Mouse (Mus musculus): Measurements from ENCODE around the gene Cldn4. TPM values are rescaled to one million over a fixed set of nuclear protein-coding genes. Genes with fewer than 3 reads are reported as not detected.

Gene Cldn4
- total and polyA plus RNA-seq, 2 experiments from 2014 or later = not detected

DNA sequence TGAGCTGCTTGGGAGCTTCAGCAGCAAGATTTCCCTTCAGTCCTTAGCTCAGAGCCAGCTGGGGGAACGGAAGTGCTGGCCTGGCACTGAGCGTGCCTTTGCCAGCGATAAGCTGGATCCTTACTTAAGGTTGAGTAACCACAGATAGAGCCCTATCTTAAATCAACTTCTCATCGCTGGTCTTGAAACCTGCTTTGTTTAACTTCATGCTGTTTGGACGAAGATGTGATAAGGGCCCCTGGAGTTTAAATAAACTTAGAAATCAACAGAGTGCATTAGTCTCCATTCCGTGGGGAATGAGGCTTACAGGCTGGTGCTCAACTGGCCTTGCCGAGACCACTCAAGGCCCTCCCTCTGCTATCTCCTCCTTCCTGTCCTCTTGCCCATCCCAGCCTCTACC, 27.6 kb upstream of the Cldn4 start:
- TF ChIP-seq CTCF (IDR thresholded peaks at IDR 0.05; ENCODE audit: low read depth) = no peak
- Histone ChIP-seq H3K4me2 (ENCODE audit: low read depth, low read length) (no peak overlapping the region), H3K4me3 (ENCODE audit: low read length) (no peak overlapping the region), H3K36me3 (ENCODE audit: insufficient read depth, low read length) (no peaks in the 10 kb centered on the region), H3K4me1 (ENCODE audit: insufficient read depth, low read length) (no peaks in the 10 kb centered on the region), H3K9ac (replicated peaks; ENCODE audit: low read length) (no peak overlapping the region), H3K9me3 (ENCODE audit: low read length) (no peaks in the 10 kb centered on the region), H3K27me3 (ENCODE audit: insufficient read depth, low read length) (no peaks in the 10 kb centered on the region), H3K27ac (no peak overlapping the region)
- DNase-seq (ENCODE audit: low spot score) (no peak), ATAC-seq (no peak)
- 55% methylated on average over 7 of the region's 7 CpGs for WGBS

DNA sequence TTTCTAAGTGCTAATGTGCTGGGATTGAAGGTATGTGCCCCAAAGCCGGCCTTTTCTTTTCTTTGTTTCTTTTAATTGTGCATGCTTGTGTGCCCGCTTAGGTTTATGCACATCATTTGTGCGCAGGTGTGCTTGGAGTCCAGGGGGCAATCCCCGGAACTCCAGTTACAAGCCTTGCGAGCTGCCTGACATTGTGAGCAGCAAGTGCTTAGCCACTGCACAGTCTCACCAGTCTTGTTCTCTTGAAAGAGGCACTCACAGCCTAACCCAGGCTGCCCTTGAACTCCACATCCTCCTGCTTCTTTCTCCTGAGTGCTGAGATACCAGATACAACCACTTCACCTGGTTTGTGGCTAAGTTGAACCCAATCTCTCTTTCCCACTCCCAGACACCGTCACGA, 26.8 kb upstream of the Cldn4 start:
- Histone ChIP-seq H3K9ac (replicated peaks; ENCODE audit: low read length) (no peak overlapping the region), H3K36me3 (ENCODE audit: insufficient read depth, low read length) (no peaks in the 10 kb centered on the region), H3K27me3 (ENCODE audit: insufficient read depth, low read length) (no peaks in the 10 kb centered on the region), H3K27ac (no peak overlapping the region), H3K9me3 (ENCODE audit: low read length) (no peaks in the 10 kb centered on the region), H3K4me2 (ENCODE audit: low read depth, low read length) (no peak overlapping the region), H3K4me3 (ENCODE audit: low read length) (no peak overlapping the region), H3K4me1 (ENCODE audit: insufficient read depth, low read length) (no peaks in the 10 kb centered on the region)
- TF ChIP-seq CTCF (IDR thresholded peaks at IDR 0.05; ENCODE audit: low read depth) = no peak
- no peak for ATAC-seq
- no peak for DNase-seq (ENCODE audit: low spot score)
- WGBS = 88% methylated on average over 7 of the region's 7 CpGs

DNA sequence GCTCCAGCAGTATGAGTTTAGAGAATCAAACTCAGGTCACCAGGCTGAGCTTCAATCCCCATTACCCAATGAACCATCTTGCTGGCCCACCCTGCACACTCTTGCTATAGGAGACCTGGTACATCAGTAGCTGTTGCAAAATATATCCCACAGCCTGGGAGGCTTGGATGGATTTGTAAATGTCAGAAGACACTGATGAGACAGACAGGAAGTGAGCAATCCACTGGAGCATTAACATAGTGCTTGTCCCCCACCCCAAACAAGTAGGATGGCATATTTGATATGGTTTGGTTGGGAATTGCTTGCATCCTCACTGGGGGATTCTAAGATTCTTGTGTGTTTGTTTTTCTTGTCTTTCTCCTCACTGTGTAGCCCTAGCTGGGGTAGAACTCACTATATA, 26.3 kb upstream of the Cldn4 start:
- Histone ChIP-seq H3K36me3 (ENCODE audit: insufficient read depth, low read length) (no peaks in the 10 kb centered on the region), H3K27ac (no peak overlapping the region)
- ATAC-seq = no peak

DNA sequence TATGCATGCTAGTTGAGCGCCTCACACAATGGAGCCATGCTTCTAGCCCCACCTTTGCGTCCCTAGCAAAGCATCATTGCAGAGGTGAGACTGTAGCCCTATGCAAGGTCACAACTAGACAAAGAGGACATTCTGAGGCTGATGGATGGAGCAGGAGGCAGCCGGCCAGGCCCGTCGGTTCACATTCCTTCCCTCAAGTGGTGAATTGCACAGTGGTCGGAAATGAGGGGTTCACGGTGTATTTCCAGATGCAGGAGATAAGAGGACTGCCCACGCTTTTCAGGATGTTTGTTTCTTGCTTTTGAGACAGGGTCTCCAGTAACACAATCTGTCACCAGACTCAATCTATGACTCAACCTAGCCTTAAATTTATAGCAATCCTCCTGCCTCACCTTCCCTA, 23.9 kb upstream of the Cldn4 start:
- Histone ChIP-seq H3K9ac (replicated peaks; ENCODE audit: low read length) (no peak overlapping the region), H3K4me2 (ENCODE audit: low read depth, low read length) (no peak overlapping the region), H3K9me3 (ENCODE audit: low read length) (no peaks in the 10 kb centered on the region), H3K27ac (no peak overlapping the region), H3K4me3 (ENCODE audit: low read length) (no peak overlapping the region), H3K27me3 (ENCODE audit: insufficient read depth, low read length) (no peaks in the 10 kb centered on the region), H3K4me1 (ENCODE audit: insufficient read depth, low read length) (peaks cover 4% of the 10 kb centered on the region; the same call in 1 of the 2 replicates), H3K36me3 (ENCODE audit: insufficient read depth, low read length) (no peaks in the 10 kb centered on the region)
- no peak for TF ChIP-seq CTCF (IDR thresholded peaks at IDR 0.05; ENCODE audit: low read depth)
- DNase-seq (ENCODE audit: low spot score) = no peak
- WGBS = 77% methylated on average over 8 of the region's 8 CpGs
- ATAC-seq = no peak

More for the DNA sequence above, 26.3 kb upstream of the Cldn4 start:
- Histone ChIP-seq H3K4me3 (ENCODE audit: low read length) (no peak overlapping the region), H3K27me3 (ENCODE audit: insufficient read depth, low read length) (no peaks in the 10 kb centered on the region), H3K4me1 (ENCODE audit: insufficient read depth, low read length) (no peaks in the 10 kb centered on the region), H3K9ac (replicated peaks; ENCODE audit: low read length) (no peak overlapping the region), H3K4me2 (ENCODE audit: low read depth, low read length) (no peak overlapping the region), H3K9me3 (ENCODE audit: low read length) (no peaks in the 10 kb centered on the region)
- TF ChIP-seq CTCF (IDR thresholded peaks at IDR 0.05; ENCODE audit: low read depth) = no peak
- no peak for DNase-seq (ENCODE audit: low spot score)

DNA sequence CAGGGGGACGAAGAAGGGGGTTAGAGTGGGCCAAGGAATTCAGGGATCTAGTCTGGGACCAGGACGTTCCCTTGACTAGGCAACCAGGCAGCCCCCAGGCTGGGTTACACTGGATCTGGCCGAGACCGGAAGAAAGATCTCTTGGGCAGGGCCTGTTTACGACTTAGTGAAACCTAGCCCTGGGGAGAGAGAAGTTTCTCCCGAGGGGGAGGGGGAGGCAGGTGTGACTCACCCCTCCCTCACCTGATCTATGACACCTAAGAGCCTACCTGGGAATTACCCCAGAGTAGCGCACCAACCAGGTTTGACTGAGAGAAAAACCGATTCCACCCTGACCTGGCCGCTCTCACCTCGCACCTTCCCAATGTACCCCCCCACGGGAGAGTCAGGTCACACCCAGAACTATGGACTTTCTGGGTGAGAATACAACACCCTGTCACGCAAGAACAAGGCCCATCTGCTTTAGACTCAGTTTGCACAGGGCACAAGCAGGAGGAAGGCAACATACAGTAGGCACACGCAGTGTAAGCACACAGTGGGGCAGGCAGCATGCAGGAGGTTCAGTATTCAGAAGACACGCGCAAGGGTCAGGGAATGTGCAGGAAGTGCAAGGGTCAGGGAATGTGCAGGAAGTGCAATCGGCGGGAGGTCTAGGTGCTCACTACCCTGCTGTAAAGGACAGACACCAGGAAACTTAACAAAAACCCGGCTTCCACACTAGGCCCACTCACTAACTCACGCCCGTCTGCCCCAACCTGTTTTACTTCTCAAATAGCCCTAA, 20.6 kb upstream of the Cldn4 start:
- DNase-seq (ENCODE audit: low spot score) = no peak
- Histone ChIP-seq H3K36me3 (ENCODE audit: insufficient read depth, low read length) (no peaks in the 10 kb centered on the region), H3K9me3 (ENCODE audit: low read length) (no peaks in the 10 kb centered on the region), H3K27ac (no peak overlapping the region), H3K4me3 (ENCODE audit: low read length) (no peak overlapping the region), H3K4me2 (ENCODE audit: low read depth, low read length) (no peak overlapping the region), H3K9ac (replicated peaks; ENCODE audit: low read length) (no peak overlapping the region), H3K27me3 (ENCODE audit: insufficient read depth, low read length) (no peaks in the 10 kb centered on the region), H3K4me1 (ENCODE audit: insufficient read depth, low read length) (peaks cover 4% of the 10 kb centered on the region; the same call in 1 of the 2 replicates)
- 86% methylated on average over 20 of the region's 20 CpGs for WGBS
- no peak for ATAC-seq
- no peak for TF ChIP-seq CTCF (IDR thresholded peaks at IDR 0.05; ENCODE audit: low read depth)

DNA sequence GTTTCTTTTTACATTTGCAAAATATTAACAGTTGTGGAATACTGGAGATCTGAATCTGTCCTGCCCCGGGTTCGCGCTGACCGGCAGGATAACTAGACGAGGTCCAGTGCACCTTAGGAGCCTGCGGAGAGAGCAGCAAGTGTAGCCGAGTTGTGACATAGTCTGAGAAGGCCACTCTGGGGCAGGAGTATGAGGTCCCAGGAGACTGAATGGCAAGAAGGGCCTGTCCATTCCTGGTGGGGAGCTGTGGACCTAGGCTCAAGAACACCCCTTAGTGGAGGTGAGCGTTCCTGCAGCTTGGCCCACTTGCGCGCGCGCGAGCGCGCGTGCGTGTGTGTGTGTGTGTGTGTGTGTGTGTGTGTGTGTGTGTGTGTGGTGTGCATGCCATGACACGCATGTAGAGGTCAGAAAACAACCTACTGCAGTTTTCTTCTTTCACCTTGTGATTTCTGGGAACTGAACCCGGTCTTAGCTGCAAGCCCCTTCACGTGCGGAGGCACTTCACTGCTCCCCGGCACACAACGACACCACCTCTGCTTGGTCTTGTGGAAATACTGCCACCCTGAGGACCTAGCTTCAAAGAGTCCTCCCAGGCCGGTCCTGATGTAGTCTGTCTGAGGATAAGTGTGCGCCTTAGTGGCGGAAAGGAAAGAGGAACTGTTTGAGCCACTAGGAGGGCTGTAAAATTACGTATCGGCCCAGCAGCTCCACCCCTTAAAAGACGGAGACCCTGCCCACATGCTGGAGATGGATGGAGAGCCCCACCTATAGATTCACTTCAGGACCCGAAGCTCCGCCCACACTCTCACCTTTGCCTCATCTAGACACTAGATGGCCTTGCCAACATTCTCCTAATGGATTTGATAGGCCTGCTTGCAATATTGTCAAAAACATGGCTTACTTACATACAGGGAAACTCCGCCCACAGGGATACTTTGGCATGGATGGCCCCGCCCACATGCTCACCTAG, 19.4 kb upstream of the Cldn4 start:
- H3K36me3 ChIP-seq (ENCODE audit: insufficient read depth, low read length) = no peaks in the 10 kb centered on the region

More for the DNA sequence above, 19.4 kb upstream of the Cldn4 start:
- ATAC-seq (peak; percentile 80), DNase-seq (ENCODE audit: low spot score) (peak; percentile 76)
- Histone ChIP-seq H3K4me2 (ENCODE audit: low read depth, low read length) (peak overlapping the region; percentile 54), H3K4me3 (ENCODE audit: low read length) (peak overlapping the region; percentile 23), H3K27me3 (ENCODE audit: insufficient read depth, low read length) (no peaks in the 10 kb centered on the region), H3K27ac (no peak overlapping the region), H3K4me1 (ENCODE audit: insufficient read depth, low read length) (peaks cover 4% of the 10 kb centered on the region; the same call in 1 of the 2 replicates), H3K9ac (replicated peaks; ENCODE audit: low read length) (no peak overlapping the region), H3K9me3 (ENCODE audit: low read length) (no peaks in the 10 kb centered on the region)
- TF ChIP-seq CTCF (IDR thresholded peaks at IDR 0.05; ENCODE audit: low read depth) = peak; percentile 43; the same call in 1 of the 2 replicates
- 7% methylated on average over 24 of the region's 33 CpGs for WGBS
